Mouse (Mus musculus): ENCODE data around the gene Unkl. TPM values are rescaled to one million over a fixed set of nuclear protein-coding genes. Genes with fewer than 3 reads are reported as not detected.
"Not testable (repeated sequence)": the region's sequence is repeated elsewhere in the genome, so short reads cannot be mapped to it uniquely, and the experiment has no call there.

The Unkl gene
- polyA plus RNA-seq, 1 experiment from 2014 or later = 7.0 TPM

- H3K27me3 ChIP-seq (ENCODE audit: insufficient read depth, low read length) = no peaks in the 10 kb centered on the region
- peaks cover 65% of the 10 kb centered on the region for H3K36me3 ChIP-seq (ENCODE audit: insufficient read depth, low read length)
- H3K4me2 ChIP-seq (ENCODE audit: low read length) = no peak overlapping the region
- WGBS = 85% methylated on average over 4 of the region's 4 CpGs
- peak overlapping the region; percentile 19; the same call in 1 of the 2 replicates for H3K27ac ChIP-seq
- H3K9ac ChIP-seq (ENCODE audit: low read depth, low read length) = no peak overlapping the region
- H3K9me3 ChIP-seq (replicated peaks; ENCODE audit: low read length) = no peaks in the 10 kb centered on the region
- no peak for TF ChIP-seq CTCF (IDR thresholded peaks at IDR 0.05; ENCODE audit: low read depth)
- DNase-seq (ENCODE audit: low spot score) (no peak), ATAC-seq (replicated peaks; ENCODE audit: low FRiP score, low read depth) (no peak)
- no peaks in the 10 kb centered on the region for H3K4me1 ChIP-seq (replicated peaks; ENCODE audit: insufficient read depth, low read length)
- no peak overlapping the region for H3K4me3 ChIP-seq (replicated peaks; ENCODE audit: low read depth, low read length)
Measured at GRCm38 (mm10) chr17:25211705-25212104, 23.5 kb downstream of the Unkl start.

GRCm38 (mm10) chr17:25215431-25215830 lies 27.2 kb downstream of the Unkl start:
- no peak overlapping the region for H3K4me3 ChIP-seq (replicated peaks; ENCODE audit: low read depth, low read length)
- H3K4me1 ChIP-seq (replicated peaks; ENCODE audit: insufficient read depth, low read length) = no peaks in the 10 kb centered on the region
- H3K27ac ChIP-seq = no peak overlapping the region
- no peak overlapping the region for H3K4me2 ChIP-seq (ENCODE audit: low read length)
- WGBS = 85% methylated on average over 3 of the region's 3 CpGs
- no peak for DNase-seq (ENCODE audit: low spot score)
- H3K9ac ChIP-seq (ENCODE audit: low read depth, low read length) = no peak overlapping the region
- no peak for ATAC-seq (replicated peaks; ENCODE audit: low FRiP score, low read depth)
- H3K27me3 ChIP-seq (ENCODE audit: insufficient read depth, low read length) = no peaks in the 10 kb centered on the region
- TF ChIP-seq CTCF (IDR thresholded peaks at IDR 0.05; ENCODE audit: low read depth) = no peak
- no peaks in the 10 kb centered on the region for H3K9me3 ChIP-seq (replicated peaks; ENCODE audit: low read length)
- peaks cover 53% of the 10 kb centered on the region for H3K36me3 ChIP-seq (ENCODE audit: insufficient read depth, low read length)

DNA sequence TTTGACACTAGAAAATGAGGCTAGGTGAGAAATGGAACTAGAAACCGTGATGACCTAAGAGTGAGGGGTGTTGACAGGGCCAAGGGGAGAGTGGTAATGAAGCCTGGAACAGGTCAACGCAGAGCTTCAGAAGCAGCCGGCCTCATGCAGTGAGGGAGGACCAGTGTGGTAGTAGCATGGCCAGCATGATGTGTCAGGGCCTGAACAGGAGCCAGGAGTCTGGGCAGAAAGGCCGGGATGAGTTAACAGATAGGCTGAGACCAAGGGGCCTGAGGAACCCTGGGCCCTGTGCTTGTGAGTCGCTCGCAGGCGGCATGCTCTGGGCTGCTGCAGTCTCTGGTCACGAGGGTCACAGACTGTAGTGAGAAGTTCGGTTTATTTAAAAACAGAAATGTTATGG lies 30.8 kb downstream of the Unkl start:
- WGBS = 92% methylated on average over 9 of the region's 9 CpGs
- peaks cover 35% of the 10 kb centered on the region for H3K36me3 ChIP-seq (ENCODE audit: insufficient read depth, low read length)

GRCm38 (mm10) chr17:25219492-25220295 lies 31.5 kb downstream of the Unkl start:
- 91% methylated on average over 15 of the region's 15 CpGs for WGBS
- no peak overlapping the region for H3K9ac ChIP-seq (ENCODE audit: low read depth, low read length)
- no peak overlapping the region for H3K4me3 ChIP-seq (replicated peaks; ENCODE audit: low read depth, low read length)
- H3K27me3 ChIP-seq (ENCODE audit: insufficient read depth, low read length) = no peaks in the 10 kb centered on the region
- no peaks in the 10 kb centered on the region for H3K9me3 ChIP-seq (replicated peaks; ENCODE audit: low read length)
- no peak for ATAC-seq (replicated peaks; ENCODE audit: low FRiP score, low read depth)
- H3K4me1 ChIP-seq (replicated peaks; ENCODE audit: insufficient read depth, low read length) = peaks cover 8% of the 10 kb centered on the region; the same call in 1 of the 2 replicates
- no peak for DNase-seq (ENCODE audit: low spot score)
- H3K36me3 ChIP-seq (ENCODE audit: insufficient read depth, low read length) = peaks cover 28% of the 10 kb centered on the region; the same call in 1 of the 2 replicates
- H3K4me2 ChIP-seq (ENCODE audit: low read length) = no peak overlapping the region
- no peak overlapping the region for H3K27ac ChIP-seq
- no peak for TF ChIP-seq CTCF (IDR thresholded peaks at IDR 0.05; ENCODE audit: low read depth)

More for the DNA sequence above, 30.8 kb downstream of the Unkl start:
- H3K9me3 ChIP-seq (replicated peaks; ENCODE audit: low read length) = no peaks in the 10 kb centered on the region
- H3K4me3 ChIP-seq (replicated peaks; ENCODE audit: low read depth, low read length) = no peak overlapping the region
- no peak overlapping the region for H3K27ac ChIP-seq
- no peak for TF ChIP-seq CTCF (IDR thresholded peaks at IDR 0.05; ENCODE audit: low read depth)
- H3K4me2 ChIP-seq (ENCODE audit: low read length) = no peak overlapping the region
- ATAC-seq (replicated peaks; ENCODE audit: low FRiP score, low read depth) (no peak), DNase-seq (ENCODE audit: low spot score) (no peak)
- no peak overlapping the region for H3K9ac ChIP-seq (ENCODE audit: low read depth, low read length)
- peaks cover 8% of the 10 kb centered on the region; the same call in 1 of the 2 replicates for H3K4me1 ChIP-seq (replicated peaks; ENCODE audit: insufficient read depth, low read length)
- no peaks in the 10 kb centered on the region for H3K27me3 ChIP-seq (ENCODE audit: insufficient read depth, low read length)

DNA sequence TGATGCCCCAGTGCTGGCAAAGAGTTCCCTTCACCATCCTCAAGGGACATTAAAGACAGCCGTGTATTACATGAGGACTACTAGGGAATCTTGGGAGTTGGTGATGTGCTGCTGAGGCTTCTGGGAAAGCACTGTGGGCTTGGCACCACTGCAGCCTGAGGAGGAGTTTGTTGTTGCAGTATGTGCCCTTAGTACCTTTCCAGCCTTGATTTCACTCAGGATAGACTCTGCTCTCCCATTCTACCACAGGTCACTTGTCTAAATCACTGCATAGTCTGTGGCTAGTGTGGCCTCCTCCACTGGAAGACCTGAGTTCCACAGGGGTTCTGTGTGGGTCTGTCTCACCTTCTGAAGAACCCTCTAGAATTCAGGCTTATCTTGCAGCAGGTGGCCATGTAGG lies 32.5 kb downstream of the Unkl start:
- Histone ChIP-seq H3K4me1 (replicated peaks; ENCODE audit: insufficient read depth, low read length) (peaks cover 8% of the 10 kb centered on the region; the same call in 1 of the 2 replicates), H3K36me3 (ENCODE audit: insufficient read depth, low read length) (peaks cover 19% of the 10 kb centered on the region; the same call in 1 of the 2 replicates), H3K4me3 (replicated peaks; ENCODE audit: low read depth, low read length) (no peak overlapping the region), H3K27ac (no peak overlapping the region), H3K27me3 (ENCODE audit: insufficient read depth, low read length) (no peaks in the 10 kb centered on the region), H3K9me3 (replicated peaks; ENCODE audit: low read length) (no peaks in the 10 kb centered on the region), H3K4me2 (ENCODE audit: low read length) (no peak overlapping the region), H3K9ac (ENCODE audit: low read depth, low read length) (no peak overlapping the region)
- ATAC-seq (replicated peaks; ENCODE audit: low FRiP score, low read depth) (no peak), DNase-seq (ENCODE audit: low spot score) (no peak)
- no peak for TF ChIP-seq CTCF (IDR thresholded peaks at IDR 0.05; ENCODE audit: low read depth)
- WGBS = 76% methylated on average over 1 of the region's 1 CpGs

GRCm38 (mm10) chr17:25221821-25222503 lies 33.8 kb downstream of the Unkl start:
- peaks cover 8% of the 10 kb centered on the region; the same call in 1 of the 2 replicates for H3K4me1 ChIP-seq (replicated peaks; ENCODE audit: insufficient read depth, low read length)
- H3K4me3 ChIP-seq (replicated peaks; ENCODE audit: low read depth, low read length) = peak overlapping the region; percentile 29; the same call in 1 of the 2 replicates
- H3K4me2 ChIP-seq (ENCODE audit: low read length) = peak overlapping the region; percentile 72
- H3K9me3 ChIP-seq (replicated peaks; ENCODE audit: low read length) = no peaks in the 10 kb centered on the region
- H3K36me3 ChIP-seq (ENCODE audit: insufficient read depth, low read length) = peaks cover 10% of the 10 kb centered on the region; the same call in 1 of the 2 replicates
- 0 out of 2 replicates have a peak overlapping the region, but pooled peaks have one; percentile 25 for H3K27ac ChIP-seq
- TF ChIP-seq CTCF (IDR thresholded peaks at IDR 0.05; ENCODE audit: low read depth) = peak; percentile 33; the same call in 1 of the 2 replicates
- WGBS = 2% methylated on average over 14 of the region's 30 CpGs
- peak overlapping the region; percentile 52; the same call in 1 of the 2 replicates for H3K9ac ChIP-seq (ENCODE audit: low read depth, low read length)
- DNase-seq (ENCODE audit: low spot score) (peak; percentile 44), ATAC-seq (replicated peaks; ENCODE audit: low FRiP score, low read depth) (peak; percentile 84)
- no peaks in the 10 kb centered on the region for H3K27me3 ChIP-seq (ENCODE audit: insufficient read depth, low read length)

DNA sequence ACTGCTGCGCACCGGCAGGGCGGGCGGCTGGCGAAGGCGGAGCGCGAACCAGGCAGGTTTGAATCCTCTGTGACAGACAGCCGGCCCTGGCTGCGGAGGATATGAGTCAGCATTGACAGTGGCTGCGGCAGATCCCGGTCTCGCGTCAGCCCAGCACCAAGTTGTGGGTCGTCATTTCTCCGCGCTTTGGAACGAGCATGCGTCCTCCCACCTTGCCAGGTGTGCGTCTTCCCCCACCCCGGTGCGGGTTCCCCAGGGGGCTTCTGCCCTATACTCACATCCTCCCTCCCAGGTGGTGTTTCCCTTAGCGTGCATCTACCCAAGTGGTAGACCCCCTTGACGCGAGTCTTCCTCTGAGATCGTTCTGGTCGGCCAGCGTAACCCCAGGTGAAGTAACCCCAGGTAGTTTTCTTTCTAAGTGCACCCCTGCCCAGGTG lies 34.3 kb downstream of the Unkl start:
- WGBS = 23% methylated on average over 11 of the region's 28 CpGs
- H3K9me3 ChIP-seq (replicated peaks; ENCODE audit: low read length); H3K9ac ChIP-seq (ENCODE audit: low read depth, low read length); DNase-seq (ENCODE audit: low spot score); H3K27ac ChIP-seq; H3K27me3 ChIP-seq (ENCODE audit: insufficient read depth, low read length); H3K4me3 ChIP-seq (replicated peaks; ENCODE audit: low read depth, low read length); H3K4me1 ChIP-seq (replicated peaks; ENCODE audit: insufficient read depth, low read length): not testable (repeated sequence)
- H3K4me2 ChIP-seq (ENCODE audit: low read length) = peak overlapping the region; percentile 72
- ATAC-seq (replicated peaks; ENCODE audit: low FRiP score, low read depth) = peak; percentile 80
- H3K36me3 ChIP-seq (ENCODE audit: insufficient read depth, low read length) = peaks cover 14% of the 10 kb centered on the region; the same call in 1 of the 2 replicates

Measured in kidney, postnatal 0 days (tissue).